ENCODE assay signal across 8 mouse cellular contexts in genomic region chr2:27009714-27010244, GRCm38 (mm10). TPM values are rescaled to one million over a fixed set of nuclear protein-coding genes. Genes with fewer than 3 reads are reported as not detected.
DNase-seq lines count a peak whose midpoint lies in the region; ATAC-seq and TF ChIP-seq lines count a peak whose summit lies in the region.

Cacfd1 (plus strand) TSS chr2:27009926.

- peak; percentile 87 for TF ChIP-seq POLR2A in olfactory bulb, adult 2 months (IDR thresholded peaks at IDR 0.05; ENCODE audit: insufficient read depth, low read depth, low read length)
- peak; percentile 92 for TF ChIP-seq POLR2A in thymus, adult 2 months (IDR thresholded peaks at IDR 0.05; ENCODE audit: control insufficient read depth, extremely low read depth, insufficient read depth, low read length, poor library complexity)

- peaks cover 26% of the 10 kb centered on the region for H3K4me1 ChIP-seq in forebrain, embryonic 15.5 days
- no peaks in the 10 kb centered on the region; the same call in 1 of the 2 replicates for H3K4me1 ChIP-seq in lung, embryonic 14.5 days (ENCODE audit: insufficient read depth)
- H3K4me1 ChIP-seq in olfactory bulb, adult 2 months (ENCODE audit: control insufficient read depth, insufficient read depth, low read length): peaks cover 10% of the 10 kb centered on the region
- peaks cover 14% of the 10 kb centered on the region for H3K4me1 ChIP-seq in thymus, adult 2 months (replicated peaks; ENCODE audit: control insufficient read depth, insufficient read depth, low read length)

- H3K27me3 ChIP-seq in forebrain, embryonic 15.5 days: no peaks in the 10 kb centered on the region
- H3K27me3 ChIP-seq in lung, embryonic 14.5 days (ENCODE audit: insufficient read depth, low read length): no peaks in the 10 kb centered on the region
- no peaks in the 10 kb centered on the region for H3K27me3 ChIP-seq in thymus, adult 2 months (ENCODE audit: control insufficient read depth, insufficient read depth, low read length)

- H3K4me2 ChIP-seq in forebrain, embryonic 15.5 days (replicated peaks): peak within 1 kb of the TSS; percentile 61
- H3K4me2 ChIP-seq in lung, embryonic 14.5 days: peak within 1 kb of the TSS; percentile 63

- TF ChIP-seq CTCF in lung, embryonic 14.5 days (IDR thresholded peaks at IDR 0.05; ENCODE audit: low read depth): no peak
- TF ChIP-seq CTCF in olfactory bulb, adult 2 months (IDR thresholded peaks at IDR 0.05; ENCODE audit: insufficient read depth, low read depth, low read length): no peak
- TF ChIP-seq CTCF in thymus, adult 2 months (IDR thresholded peaks at IDR 0.05; ENCODE audit: borderline replicate concordance, control insufficient read depth, extremely low read depth, insufficient read depth, low read length, poor library complexity): peak; percentile 54; the same call in 1 of the 2 replicates

- H3K27ac ChIP-seq in forebrain, embryonic 15.5 days (replicated peaks): peak within 1 kb of the TSS; percentile 81
- H3K27ac ChIP-seq in lung, embryonic 14.5 days (ENCODE audit: low read depth): peak within 1 kb of the TSS; percentile 58
- H3K27ac ChIP-seq in olfactory bulb, adult 2 months (ENCODE audit: insufficient read depth, low read depth, low read length): peak within 1 kb of the TSS; percentile 69
- peak within 1 kb of the TSS; percentile 63 for H3K27ac ChIP-seq in thymus, adult 2 months (ENCODE audit: control insufficient read depth, insufficient read depth, low read length)

- peaks cover 12% of the 10 kb centered on the region for H3K36me3 ChIP-seq in forebrain, embryonic 15.5 days
- H3K36me3 ChIP-seq in lung, embryonic 14.5 days (ENCODE audit: insufficient read depth): peaks cover 16% of the 10 kb centered on the region
- H3K36me3 ChIP-seq in thymus, adult 2 months (ENCODE audit: control insufficient read depth, insufficient read depth, low read length): peaks cover 7% of the 10 kb centered on the region; the same call in 1 of the 2 replicates

- intact Hi-C loops in heart, postnatal 25 days (cut with DNase I): loop anchor here (5.0 kb wide), 2 partner anchors 77 to 97 kb away; partner anchors contain the start of genes Med22, Rpl7a, Stkld1 and Surf4

- H3K9me3 ChIP-seq in forebrain, embryonic 15.5 days: no peaks in the 10 kb centered on the region
- no peaks in the 10 kb centered on the region for H3K9me3 ChIP-seq in lung, embryonic 14.5 days (ENCODE audit: low read depth, low read length)

- peak; percentile 95 for ATAC-seq in forebrain, embryonic 15.5 days (replicated peaks)
- peak; percentile 97 for ATAC-seq in lung, embryonic 14.5 days (ENCODE audit: insufficient read depth)

- H3K4me3 ChIP-seq in forebrain, embryonic 15.5 days: peak within 1 kb of the TSS; percentile 77
- peak within 1 kb of the TSS; percentile 65 for H3K4me3 ChIP-seq in lung, embryonic 14.5 days (ENCODE audit: low read depth, low read length)
- H3K4me3 ChIP-seq in olfactory bulb, adult 2 months (ENCODE audit: insufficient read depth, low read depth, low read length): peak within 1 kb of the TSS; percentile 74
- H3K4me3 ChIP-seq in thymus, adult 2 months (ENCODE audit: control insufficient read depth, insufficient read depth, low read length): peak within 1 kb of the TSS; percentile 73

- WGBS in forebrain, embryonic 15.5 days: under 1% methylated on average over 43 of the region's 43 CpGs
- WGBS in lung, embryonic 14.5 days: under 1% methylated on average over 43 of the region's 43 CpGs
- under 1% methylated on average over 43 of the region's 43 CpGs for whole genome bisulfite sequencing in olfactory bulb, adult 2 months
- under 1% methylated on average over 41 of the region's 43 CpGs for WGBS in thymus, adult 2 months

- H3K9ac ChIP-seq in forebrain, embryonic 15.5 days (replicated peaks): peak within 1 kb of the TSS; percentile 96
- peak within 1 kb of the TSS; percentile 80 for H3K9ac ChIP-seq in lung, embryonic 14.5 days

- peak; percentile 89 for DNase-seq in ES-CJ7 (ENCODE audit: low read depth, low spot score)
- DNase-seq in cerebellum, adult 11 months: peak; percentile 81
- peak; percentile 73 for DNase-seq in heart, postnatal 25 days (ENCODE audit: low spot score)
- DNase-seq in layer of hippocampus, adult 18-20 months (ENCODE audit: low spot score in 2 of 2): peak; percentile 68 to 84
- DNase-seq in lung, embryonic 14.5 days: peak; percentile 93
- peak; percentile 90 for DNase-seq in thymus, adult 2 months

RNA-seq across cellular contexts. Expression of gene Cacfd1, which starts in this region (rescaled TPM):
- polyA plus RNA-seq in forebrain, embryonic 15.5 days (2015; fragmentation: Nextera tagmentation; extraction: Ambion mirVana): 120 and 121 TPM in 2 replicates
- 10 to 100 TPM; 37.3 to 41.6 TPM for total RNA-seq in heart, postnatal 25 days (2021)
- 10 to 100 TPM; 39.3 to 43.6 TPM for total RNA-seq in layer of hippocampus, adult 18-20 months (2021)
- 48.4 and 58.8 TPM in 2 replicates for polyA plus RNA-seq in lung, embryonic 14.5 days (2014; fragmentation: Nextera tagmentation; extraction: Ambion mirVana)
- not detected in 2 replicates for polyA plus RNA-seq in olfactory bulb, adult 2 months (2012; ENCODE audit: insufficient read depth, insufficient read length, low replicate concordance, missing spikeins)
- polyA plus RNA-seq in thymus, adult 2 months (2012; rRNA removed): 58.9 and 63.9 TPM in 2 replicates

Comparison
In these comparisons a context has a peak if more than half of its experiments do, and no peak if none do; other contexts are left out.
1. Peak in every context shown above with its lines: DNase-seq, ATAC-seq, H3K4me3 ChIP-seq and H3K27ac ChIP-seq.
2. RNA of gene Cacfd1 (polyA plus RNA-seq): 120 to 121 TPM in forebrain, embryonic 15.5 days, 58.9 to 63.9 TPM in thymus, adult 2 months and 48.4 to 58.8 TPM in lung, embryonic 14.5 days; not detected in olfactory bulb, adult 2 months; every median in the first group is over 10 times any median in the second.